Mouse (Mus musculus): ENCODE results near the gene Dqx1.

Dqx1 gene

GRCm38 (mm10) chr6:83033249-83034185, 24.1 kb upstream of the Dqx1 start, which contains the start of the genes Dok1 and Loxl3:
Gene Dok1 (minus strand): TSS chr6:83033471.
Gene Loxl3 (plus strand): TSS chr6:83034173.
- DNase-seq = no peak

- DNase-seq = no peak
Measured at GRCm38 (mm10) chr6:83034463-83035055, 23.1 kb upstream of the Dqx1 start.

GRCm38 (mm10) chr6:83037188-83037587, 20.5 kb upstream of the Dqx1 start:
- DNase-seq = no peak

- peak; percentile 92 to 93 for DNase-seq
Measured at GRCm38 (mm10) chr6:83038496-83039012, 19.1 kb upstream of the Dqx1 start.

- no peak for DNase-seq
Measured at GRCm38 (mm10) chr6:83040601-83041000, 17.0 kb upstream of the Dqx1 start.

DNA sequence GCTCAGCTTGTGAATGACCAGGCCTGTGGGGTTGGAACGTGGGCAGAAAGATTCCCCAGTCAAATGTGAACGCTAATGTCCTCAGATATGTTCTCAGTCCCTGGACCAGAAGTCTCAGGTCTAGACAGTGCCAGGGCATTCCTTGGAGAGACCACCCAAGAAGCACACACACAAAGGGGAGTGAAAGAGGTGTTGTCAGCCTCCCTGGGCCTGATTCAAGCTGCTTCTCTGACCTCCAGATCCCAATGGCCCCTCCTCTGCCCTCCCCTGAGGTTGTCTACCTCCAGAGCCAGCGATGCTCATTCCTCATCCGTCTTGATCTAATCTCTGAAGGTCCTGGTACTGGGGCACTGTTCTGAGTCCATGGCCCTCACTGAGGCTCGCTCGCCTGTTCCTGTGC, 14.1 kb upstream of the Dqx1 start:
- DNase-seq = no peak

- DNase-seq = no peak
Measured at GRCm38 (mm10) chr6:83043993-83044392, 13.7 kb upstream of the Dqx1 start.

GRCm38 (mm10) chr6:83044742-83045141, 12.9 kb upstream of the Dqx1 start:
- DNase-seq = no peak

GRCm38 (mm10) chr6:83049367-83049766, 8.3 kb upstream of the Dqx1 start:
- DNase-seq = no peak

DNA sequence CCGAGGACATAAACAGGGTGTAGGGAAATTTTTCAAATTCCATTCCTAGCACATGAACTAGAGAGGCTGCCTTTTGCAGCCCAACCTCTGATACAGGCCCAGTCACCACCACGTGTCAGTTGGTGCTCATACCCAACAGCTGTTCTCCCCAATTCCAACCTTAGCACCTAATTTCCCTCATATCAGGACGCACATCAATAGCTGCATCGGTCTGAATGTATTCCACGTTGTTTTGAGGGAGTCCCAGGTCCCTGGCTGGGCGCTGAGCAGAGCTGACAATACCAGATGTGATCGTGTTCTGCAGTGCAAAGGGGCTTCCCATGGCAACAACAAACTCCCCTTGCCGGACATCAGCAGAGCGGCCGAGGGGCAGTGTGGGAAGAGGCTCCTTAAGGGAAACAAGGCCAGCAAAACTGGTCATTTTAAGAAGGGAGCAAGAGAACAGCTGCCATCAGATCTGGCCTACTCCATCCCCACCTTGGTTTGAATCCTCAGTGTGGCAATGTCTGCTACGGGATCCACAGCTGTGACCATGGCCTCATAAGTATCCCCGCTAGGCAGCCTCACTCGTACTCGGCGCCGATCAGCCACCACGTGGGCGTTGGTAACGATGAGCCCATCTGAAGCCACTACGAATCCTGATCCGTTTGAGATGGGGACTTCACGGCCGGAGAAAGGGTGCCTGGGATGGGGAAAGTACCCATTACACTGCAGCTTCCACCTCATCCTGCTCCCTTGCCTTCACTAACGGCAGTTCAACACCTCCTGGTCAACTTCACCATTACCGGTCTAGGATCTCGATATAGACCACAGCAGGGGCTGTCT, 4.3 kb upstream of the Dqx1 start:
- peak; percentile 40 to 55 for DNase-seq

DNA sequence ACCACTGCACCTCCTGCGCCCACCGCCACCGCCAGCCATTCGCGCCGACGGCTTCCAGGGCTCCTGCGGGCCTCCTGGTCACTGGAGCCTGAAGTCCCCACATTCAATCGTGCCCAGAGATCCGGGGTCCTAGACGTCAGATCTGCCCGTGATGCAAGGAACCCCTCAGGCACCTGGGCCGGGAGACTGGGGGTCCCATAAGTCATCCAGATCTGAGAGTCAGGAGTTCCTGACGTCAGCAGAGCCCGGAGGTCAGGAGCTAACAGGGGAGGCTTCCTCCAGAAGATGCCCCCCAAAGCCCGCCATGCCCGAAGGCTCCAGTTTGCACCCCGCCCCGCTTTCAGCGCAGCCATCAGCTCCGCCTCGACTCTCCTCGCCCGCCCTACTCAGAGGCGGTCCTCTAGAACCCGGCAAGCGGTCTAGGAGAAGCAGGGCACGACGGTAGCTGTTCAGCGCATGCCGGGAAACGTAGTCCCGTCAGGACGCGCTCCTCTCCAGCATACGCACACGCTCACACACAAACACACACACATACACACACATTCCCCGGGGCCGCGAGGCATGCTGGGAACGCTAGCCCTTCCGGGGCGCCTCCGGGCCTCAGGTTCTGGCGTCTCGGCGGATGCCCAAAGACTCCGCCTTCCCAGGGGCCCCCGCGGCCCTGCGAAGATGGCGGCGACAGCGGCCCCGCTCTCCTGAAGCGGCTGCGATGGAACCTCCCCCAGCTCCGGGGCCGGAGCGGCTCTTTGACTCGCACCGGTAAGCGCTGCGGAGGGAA, 3.4 kb upstream of the Dqx1 start, which contains the start of gene Aup1:
Gene Aup1, plus strand, starts transcription at position 448 of the 778 bp plus-strand sequence.
- peak; percentile 96 to 97 for DNase-seq

- peak in 1 of 2 experiments; percentile 62 for DNase-seq
Measured at GRCm38 (mm10) chr6:83054871-83055431, 2.7 kb upstream of the Dqx1 start, which contains the start of gene Htra2. Gene Htra2 (minus strand): TSS chr6:83055273.

GRCm38 (mm10) chr6:83058725-83059124, 1.1 kb downstream of the Dqx1 start:
- no peak for DNase-seq

DNA sequence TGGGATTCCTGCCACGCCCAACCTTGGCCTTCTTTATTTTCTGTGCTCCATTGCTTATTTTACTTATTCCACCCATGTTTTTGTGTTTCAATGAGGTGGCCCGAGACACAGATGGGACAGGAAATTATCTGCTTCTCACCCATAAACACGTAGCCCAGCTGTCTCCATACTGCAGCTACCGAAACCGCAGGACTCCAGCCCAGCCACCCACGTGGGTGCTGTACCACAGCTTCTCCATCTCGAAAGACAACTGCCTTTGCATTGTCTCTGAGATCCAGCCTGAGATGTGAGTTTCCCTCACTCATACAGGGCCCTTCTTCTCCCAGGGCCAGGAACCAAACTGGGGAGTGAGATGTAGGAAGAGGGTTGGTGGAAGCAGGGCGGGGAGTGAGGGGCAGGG, 8.4 kb downstream of the Dqx1 start:
- DNase-seq = no peak

GRCm38 (mm10) chr6:83066441-83066840, 8.8 kb downstream of the Dqx1 start:
- DNase-seq = no peak

DNA sequence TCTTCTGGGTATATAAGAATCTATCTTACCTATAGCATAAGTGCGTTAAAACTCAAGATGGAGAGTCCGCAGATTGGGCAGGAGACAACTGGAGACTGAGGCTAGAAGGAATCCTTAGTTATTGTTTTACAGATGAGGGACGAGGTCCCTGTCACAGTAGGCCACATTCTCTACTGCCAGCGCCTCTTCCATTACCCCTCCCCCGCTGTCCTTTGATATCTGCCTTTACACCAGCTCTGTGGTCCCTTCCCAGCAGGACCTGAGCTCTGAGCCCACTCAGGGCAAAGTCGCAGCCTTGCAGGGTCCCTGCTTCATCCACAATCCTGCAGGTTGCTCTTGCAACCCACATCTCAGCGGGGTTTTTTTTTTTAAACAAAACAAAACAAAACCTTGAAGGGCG, 10.6 kb downstream of the Dqx1 start:
- no peak for DNase-seq

DNA sequence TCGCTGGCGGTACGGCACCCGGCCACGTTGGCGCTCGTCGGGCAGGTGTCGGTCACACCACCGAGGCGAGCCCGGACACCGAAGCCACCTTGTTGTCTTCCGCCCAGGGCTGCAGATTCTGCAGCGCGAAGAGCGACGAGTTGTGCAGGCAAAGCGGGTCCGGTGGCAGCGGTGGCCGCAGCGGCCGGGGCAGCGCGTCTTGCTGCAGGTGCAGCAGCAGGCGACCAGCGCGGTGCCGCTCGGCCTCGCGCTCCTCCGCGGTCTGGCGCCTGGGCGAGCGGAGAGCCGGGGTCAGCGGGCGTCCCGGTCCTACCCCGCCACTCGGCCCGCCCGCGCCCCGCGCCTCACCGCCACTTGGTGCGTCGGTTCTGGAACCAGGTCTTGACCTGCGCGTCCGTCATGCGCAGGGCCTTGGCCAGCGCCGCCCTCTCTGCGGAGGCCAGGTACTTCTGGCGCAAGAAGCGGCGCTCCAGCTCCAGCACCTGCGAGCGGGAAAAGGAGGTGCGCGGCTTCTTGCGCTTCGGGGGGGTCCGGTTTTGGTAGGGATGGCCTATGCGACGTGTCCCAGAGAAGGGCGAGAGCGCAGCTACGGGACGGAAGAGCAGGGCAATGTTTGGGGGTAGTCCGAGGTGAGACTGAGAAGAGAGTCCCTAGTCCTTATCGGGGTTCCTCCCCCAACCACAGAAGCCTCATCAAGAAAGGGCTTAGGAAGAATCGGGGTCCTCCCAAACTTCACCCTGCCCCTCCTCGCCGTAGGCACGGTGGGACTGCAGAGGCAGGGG, 11.3 kb downstream of the Dqx1 start:
- no peak for DNase-seq

DNA sequence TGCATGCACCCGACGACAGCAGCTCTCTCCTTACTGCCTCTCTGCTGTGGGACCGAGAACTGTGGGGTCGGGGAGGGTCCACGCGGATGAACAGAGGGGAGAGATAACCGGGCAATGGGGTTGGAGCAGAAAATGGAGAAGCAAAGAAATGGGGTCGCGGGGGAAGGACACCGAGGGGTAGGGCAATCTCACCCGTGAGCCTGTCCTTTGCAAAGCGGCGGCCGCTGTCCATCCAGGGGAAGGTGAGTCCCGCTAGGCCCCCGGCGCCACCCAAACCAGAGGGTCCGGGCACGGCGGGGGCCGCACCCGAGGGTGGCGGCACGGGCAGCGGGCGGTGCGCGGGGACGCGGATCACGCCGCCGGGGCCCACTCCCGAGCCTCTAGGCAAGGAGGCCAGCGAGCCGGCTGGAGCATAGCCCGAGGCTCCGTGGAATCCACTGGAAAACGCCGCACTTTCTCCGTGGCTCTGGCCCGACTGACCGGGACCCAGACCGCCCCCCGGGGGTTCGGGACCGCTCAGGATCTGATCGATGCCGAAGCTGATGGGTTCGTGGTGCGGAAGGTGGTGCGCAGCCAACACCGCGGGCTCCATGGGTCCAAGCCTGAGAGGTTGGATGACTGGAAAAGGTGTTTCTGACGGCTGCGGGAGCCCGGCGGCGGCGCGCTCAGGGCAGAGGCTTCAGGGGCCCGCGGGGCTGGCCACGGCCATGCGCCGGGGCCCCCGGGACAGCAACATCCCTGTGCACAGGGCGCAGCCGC, 12.0 kb downstream of the Dqx1 start:
- peak; percentile 38 to 43 for DNase-seq

DNA sequence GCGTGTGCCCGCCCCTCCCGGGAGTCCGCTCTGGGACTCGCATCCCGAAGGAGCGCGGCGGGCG, 12.4 kb downstream of the Dqx1 start, which contains the start of gene Tlx2:
Gene Tlx2, minus strand, starts transcription at position 47 of the 64 bp plus-strand sequence.
- DNase-seq = no peak
